Mouse (Mus musculus) A20 (cell line): ENCODE data around the gene Sowahd.
A peak's percentile ranks its signal among the peaks of the same experiment; 100 is the strongest.

Source experiments
- DNase-seq: peaks from one replicate; pipeline ENCODE4 v3.0.0-alpha.2; 2011; ENCODE audit warnings: low read depth, low spot score

Gene Sowahd

GRCm38 (mm10) chrX:37091457-37091856, 42.8 kb downstream of the Sowahd start:
- no peak for DNase-seq

- peak; percentile 54 for DNase-seq
Measured at GRCm38 (mm10) chrX:37095106-37095768, 46.6 kb downstream of the Sowahd start.

- DNase-seq: no peak
Measured at GRCm38 (mm10) chrX:37098681-37099080, 50.0 kb downstream of the Sowahd start.
